Mouse (Mus musculus): ENCODE measurements around the gene Elf5.

DNA sequence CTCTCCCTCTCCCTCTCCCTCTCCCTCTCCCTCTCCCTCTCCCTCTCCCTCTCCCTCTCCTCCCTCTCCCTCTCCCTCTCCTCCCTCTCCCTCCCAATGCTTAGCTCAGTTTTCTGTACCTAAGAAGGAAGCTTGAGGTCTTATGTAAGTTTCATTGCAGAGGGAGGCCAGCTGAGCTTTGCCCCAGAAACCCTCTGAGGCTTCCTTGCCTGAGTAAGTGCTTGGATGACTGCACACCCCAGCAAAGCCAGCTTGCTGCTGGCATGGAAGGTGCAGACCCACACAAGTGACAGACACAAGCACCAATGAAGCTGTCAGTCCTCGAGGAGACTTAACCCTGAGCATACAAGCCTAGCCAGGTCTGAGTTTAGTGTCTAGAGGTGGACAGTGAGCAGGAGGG is 19.2 kb downstream of the Elf5 start:
- no peak for TF ChIP-seq CTCF (IDR thresholded peaks at IDR 0.05; ENCODE audit: control insufficient read depth, insufficient read depth, insufficient replicate concordance, low read depth, low read length)
- TF ChIP-seq POLR2A (IDR thresholded peaks at IDR 0.05; ENCODE audit: control insufficient read depth, low read depth, low read length): no peak

Measured in testis, adult 2 months (tissue).